Mouse (Mus musculus) spleen, postnatal 14 days (tissue): ENCODE data around the gene Nfatc2.

ENCODE experiments used
- DNase-seq, 2 experiments: peaks; one replicate each; pipeline ENCODE4 v3.0.0; 2021 to 2022; ENCODE audit warnings: low spot score in 2 of 2

The Nfatc2 gene

DNA sequence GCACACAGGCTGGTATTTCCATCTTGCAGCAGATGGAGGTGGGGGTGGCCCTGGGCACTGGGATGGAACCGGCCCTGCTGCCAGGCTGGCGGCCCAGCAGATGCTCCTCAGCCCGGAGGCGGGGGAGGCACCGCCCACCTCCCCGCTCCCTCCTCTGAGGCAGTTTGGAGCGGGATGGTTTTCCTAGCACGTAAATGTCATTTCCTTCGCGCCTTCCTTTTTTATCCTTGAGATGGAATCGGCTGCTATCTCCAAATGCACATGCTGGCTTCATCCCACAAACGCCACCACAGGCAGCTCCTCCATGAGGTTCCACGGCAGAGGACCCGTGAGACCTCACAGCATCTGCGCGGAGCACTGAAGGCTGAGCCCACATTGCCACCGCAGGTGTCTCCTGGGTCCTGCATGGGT is 160.5 kb downstream of the Nfatc2 start:
- DNase-seq = no peak

DNA sequence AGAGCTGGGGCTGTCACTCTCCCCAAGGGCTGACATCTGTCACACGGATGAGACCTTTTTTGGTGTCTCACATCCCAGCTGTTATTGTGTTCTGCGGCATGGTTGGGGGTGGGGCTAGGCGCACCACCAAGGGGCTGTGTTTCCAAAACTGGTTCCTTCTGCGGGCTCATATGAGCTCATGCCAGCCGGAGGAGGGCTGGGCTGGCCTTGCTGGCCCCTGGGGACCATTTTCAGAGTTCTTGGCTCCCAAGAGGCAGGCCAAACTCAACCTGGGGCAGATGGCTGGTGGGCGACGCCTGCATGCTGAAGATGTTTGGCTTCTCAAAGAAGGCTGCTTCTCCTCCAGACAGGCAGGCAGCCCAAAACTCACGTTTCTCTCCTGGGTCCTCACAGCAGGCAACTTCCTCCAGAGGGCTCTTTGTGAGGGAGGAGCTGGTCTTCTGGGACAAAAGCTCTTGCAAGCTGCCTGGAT is 162.4 kb downstream of the Nfatc2 start:
- peak; percentile 15 to 28 for DNase-seq

DNA sequence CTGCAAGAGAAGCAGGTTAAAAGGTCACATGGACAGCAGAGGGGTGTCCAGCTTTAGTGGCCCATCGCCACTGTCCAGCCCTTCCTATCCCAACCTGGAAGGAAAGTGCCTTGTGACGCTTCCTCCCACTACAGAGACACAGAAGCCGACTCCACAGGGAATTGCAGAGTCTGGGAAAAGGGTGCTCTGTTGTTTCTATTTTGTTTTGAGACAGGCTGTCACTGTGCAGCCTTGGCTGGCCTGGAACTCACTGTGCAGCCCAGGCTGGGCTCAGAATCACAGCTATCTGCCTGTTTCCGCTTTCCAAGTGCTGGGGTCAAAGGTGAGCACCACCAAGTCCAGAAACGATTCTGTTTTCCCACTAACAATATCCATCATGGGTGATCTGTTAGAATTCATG is 167.3 kb downstream of the Nfatc2 start:
- DNase-seq = no peak

DNA sequence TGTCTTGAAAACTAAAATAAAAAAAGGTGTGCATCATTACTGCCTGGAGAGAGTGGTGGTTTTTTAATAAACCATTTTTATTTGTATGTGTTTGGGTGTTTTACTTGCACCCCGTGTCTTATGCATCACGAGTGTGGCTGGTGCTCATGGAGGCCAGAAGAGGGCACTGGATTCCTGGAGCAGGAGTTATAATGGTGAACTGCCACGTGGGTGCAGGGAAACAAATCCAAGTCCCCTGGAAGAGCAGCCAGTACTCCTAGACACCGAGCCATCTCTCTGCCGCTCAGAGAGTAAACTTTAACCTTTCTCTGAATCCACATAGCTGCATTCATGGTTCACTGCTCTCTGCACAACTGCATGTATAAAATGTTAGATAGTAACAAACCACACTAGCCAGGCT is 168.1 kb downstream of the Nfatc2 start:
- DNase-seq = no peak

DNA sequence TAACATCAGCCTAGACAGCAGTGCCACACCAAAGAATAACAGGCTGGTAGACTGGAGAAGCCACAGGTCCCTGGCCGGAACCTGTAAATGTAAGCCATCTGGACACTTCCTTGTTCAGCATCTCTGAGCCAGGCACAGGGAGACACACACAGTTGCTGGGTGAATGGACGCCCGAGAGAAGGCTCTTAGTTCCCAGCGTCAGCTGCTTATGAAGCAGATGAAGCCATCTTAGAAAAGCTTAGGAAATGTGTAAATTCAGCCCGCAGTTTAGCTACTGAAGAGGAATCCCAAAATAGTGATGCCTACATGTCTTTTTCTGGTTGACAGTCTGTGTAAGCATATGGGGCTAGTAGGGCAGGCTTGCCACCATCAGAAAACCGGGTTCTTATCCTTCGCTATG is 169.1 kb downstream of the Nfatc2 start:
- DNase-seq = no peak

GRCm38 (mm10) chr2:168429598-168429997 is 171.9 kb downstream of the Nfatc2 start:
- DNase-seq = no peak

- DNase-seq = no peak
Observed at GRCm38 (mm10) chr2:168428375-168428901, 173.0 kb downstream of the Nfatc2 start.
